26 mouse cellular contexts compared by ENCODE assay signal in the genomic region with DNA sequence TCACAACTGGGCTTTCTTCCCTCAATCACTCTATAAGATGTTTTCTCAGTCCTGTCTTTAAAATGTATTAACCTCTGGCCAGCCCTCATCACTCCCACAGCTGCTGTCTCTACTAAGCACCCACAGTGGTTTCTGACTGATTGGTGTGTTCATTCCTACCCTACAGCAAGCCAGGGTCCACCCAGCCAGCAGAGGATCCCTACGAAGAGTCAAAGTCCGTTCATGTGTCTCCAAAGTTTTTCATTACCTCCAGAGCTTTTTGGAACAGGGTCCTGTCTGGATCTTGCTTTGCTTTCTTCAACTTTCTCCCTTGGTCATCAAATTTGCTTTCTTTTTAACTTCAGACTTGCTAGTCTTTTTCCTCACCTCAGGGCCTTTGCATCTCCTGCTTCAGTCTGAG.
"Had no signal": no experiment of that assay in that cellular context is flagged by ENCODE, and none has a peak within 500 bp of the region (broad histone marks: within the 10 kb centered on the region; RNA-seq: fewer than 3 reads in every experiment).

No protein-coding gene starts in this region.

- H3K4me1 ChIP-seq: heart, embryonic 10.5 days; heart, embryonic 15.5 days; hindbrain, embryonic 10.5 days; hindbrain, embryonic 12.5 days; hindbrain, embryonic 13.5 days; hindbrain, embryonic 15.5 days; kidney, embryonic 15.5 days had no signal

- H3K27ac ChIP-seq: heart, embryonic 10.5 days; heart, embryonic 13.5 days; heart, embryonic 15.5 days; hindbrain, embryonic 10.5 days; hindbrain, embryonic 12.5 days; hindbrain, embryonic 13.5 days; hindbrain, embryonic 14.5 days; hindbrain, embryonic 15.5 days; hindbrain, postnatal 0 days; intestine, embryonic 15.5 days; kidney, embryonic 15.5 days; kidney, postnatal 0 days; layer of hippocampus, adult 2 months; left cerebral cortex, adult 2 months had no signal

- DNase-seq: heart, postnatal 10 days; heart, postnatal 14 days; heart, postnatal 36 days; heart, postnatal 4 days; kidney, adult 11 months; kidney, adult 18-20 months; kidney, postnatal 10 days; kidney, postnatal 14 days; kidney, postnatal 4 days; layer of hippocampus, adult 9-11 months; layer of hippocampus, postnatal 36 days had no signal

- H3K36me3 ChIP-seq: heart, embryonic 10.5 days; heart, embryonic 12.5 days; heart, embryonic 13.5 days; heart, embryonic 15.5 days; hindbrain, embryonic 10.5 days; hindbrain, embryonic 12.5 days; hindbrain, embryonic 13.5 days; hindbrain, embryonic 15.5 days; intestine, embryonic 15.5 days; kidney, embryonic 15.5 days had no signal

- H3K4me3 ChIP-seq: heart, embryonic 10.5 days; heart, embryonic 12.5 days; heart, embryonic 13.5 days; heart, embryonic 15.5 days; hindbrain, embryonic 10.5 days; hindbrain, embryonic 12.5 days; hindbrain, embryonic 13.5 days; hindbrain, embryonic 15.5 days; intestine, embryonic 15.5 days; kidney, embryonic 15.5 days; layer of hippocampus, adult 2 months; left cerebral cortex, adult 2 months had no signal

- H3K27me3 ChIP-seq: heart, embryonic 12.5 days; heart, embryonic 13.5 days; heart, embryonic 15.5 days; hindbrain, embryonic 12.5 days; hindbrain, embryonic 13.5 days; hindbrain, embryonic 15.5 days; intestine, embryonic 15.5 days; kidney, embryonic 15.5 days had no signal
